Mouse (Mus musculus) lung, postnatal 0 days (tissue): Measurements from ENCODE around the gene Nr2f2. TPM values are rescaled to one million over a fixed set of nuclear protein-coding genes. Genes with fewer than 3 reads are reported as not detected.
A peak's percentile ranks its signal among the peaks of the same experiment; 100 is the strongest.

Experiments used
- ATAC-seq: fragments of 200-750 bp; cut with Nextera tagmentation; 2 replicates; pipeline ENCODE4 v1.8.0; 2017; ENCODE audit warnings: moderate library complexity
- DNase-seq: peaks from one replicate; pipeline ENCODE4 v3.0.0-alpha.2; 2016; ENCODE audit warnings: low spot score
- H3K27ac ChIP-seq: fragments of 300-500 bp; sonication (generic); 2 replicates; pipeline ENCODE4 v1.5.1; 2014; ENCODE audit warnings: antibody characterized with exemption, mild to moderate bottlenecking, low read length, mixed read lengths
- H3K27me3 ChIP-seq: fragments of 300-500 bp; sonication (generic); replicated peaks from 2 replicates; pipeline ENCODE4 v1.6.1; 2014; ENCODE audit warnings: low read length, mixed read lengths; ENCODE audit not compliant: insufficient read depth
- H3K36me3 ChIP-seq: fragments of 300-500 bp; sonication (generic); 2 replicates; pipeline ENCODE4 v1.6.1; 2014; ENCODE audit warnings: low read length, mixed read lengths; ENCODE audit not compliant: insufficient read depth
- H3K4me1 ChIP-seq: fragments of 300-500 bp; sonication (generic); 2 replicates; pipeline ENCODE4 v1.6.1; 2014; ENCODE audit warnings: antibody characterized with exemption, low read depth, low read length, mixed read lengths; ENCODE audit not compliant: insufficient read depth
- H3K4me2 ChIP-seq: fragments of 300-500 bp; sonication (generic); replicated peaks from 2 replicates; pipeline ENCODE4 v1.6.1; 2014; ENCODE audit warnings: low read depth, mild to moderate bottlenecking, low read length, moderate library complexity, mixed read lengths
- H3K4me3 ChIP-seq: fragments of 300-500 bp; sonication (generic); 2 replicates; pipeline ENCODE4 v1.5.1; 2014; ENCODE audit warnings: low read depth, low read length
- H3K9ac ChIP-seq: fragments of 300-500 bp; sonication (generic); replicated peaks from 2 replicates; pipeline ENCODE4 v1.6.1; 2014; ENCODE audit warnings: low read depth, mild to moderate bottlenecking
- H3K9me3 ChIP-seq: fragments of 300-500 bp; sonication (generic); 2 replicates; pipeline ENCODE4 v1.6.1; 2016; ENCODE audit warnings: low read length, mixed read lengths
- CTCF ChIP-seq: IDR thresholded peaks from 2 replicates; pipeline ENCODE4 v1.5.1; 2016; ENCODE audit warnings: antibody characterized with exemption, mild to moderate bottlenecking
- EP300 ChIP-seq: IDR thresholded peaks from 2 replicates; pipeline ENCODE4 v1.6.1; 2016; ENCODE audit warnings: antibody characterized with exemption, mild to moderate bottlenecking, control low read depth
- WGBS: fragments of 180-500 bp; shearing (Covaris S2); extraction: QIAGEN DNeasy Blood & Tissue Kit; methylation state at CpG from one replicate; pipeline ENCODE4 v1.1.7; 2014; 5-methylcytosine and 5-hydroxymethylcytosine counted together
- polyA plus RNA-seq: library from polyadenylated mRNA; unstranded; fragments of >200 nt; fragmentation: Nextera tagmentation; extraction: Ambion mirVana; gene quantifications from 2 replicates; pipeline ENCODE4 v1.2.1, GENCODE M21; 2015

Nr2f2 gene
- polyA plus RNA-seq, 1 experiment from 2014 or later, result 72.7 TPM

DNA sequence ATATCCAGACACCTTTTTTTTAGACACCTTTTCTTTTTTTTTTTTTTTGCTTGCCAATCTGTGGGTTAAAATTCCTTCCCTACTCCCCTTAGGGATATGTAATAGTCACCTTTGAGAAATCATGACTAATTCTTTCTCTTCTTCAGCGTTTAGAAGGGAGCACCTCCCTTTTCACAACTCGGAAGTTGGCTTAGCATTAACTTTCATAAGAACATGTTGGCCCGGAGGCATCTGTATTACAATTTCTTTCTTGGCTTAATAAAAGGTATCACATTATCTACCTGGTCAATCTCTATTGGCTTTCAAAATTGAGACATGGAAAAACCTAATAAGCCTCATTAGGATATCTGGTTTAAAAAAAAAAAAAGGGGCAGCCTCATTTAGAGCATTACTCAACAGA, 14.4 kb upstream of the Nr2f2 start:
- WGBS, result 80% methylated on average over 3 of the region's 3 CpGs
- DNase-seq (no peak), ATAC-seq (no peak)
- Histone ChIP-seq H3K4me3 (no peak overlapping the region), H3K36me3 (no peaks in the 10 kb centered on the region), H3K27ac (no peak overlapping the region), H3K4me2 (no peak overlapping the region), H3K9me3 (no peaks in the 10 kb centered on the region), H3K27me3 (no peaks in the 10 kb centered on the region), H3K4me1 (no peaks in the 10 kb centered on the region), H3K9ac (no peak overlapping the region)
- TF ChIP-seq EP300, result no peak
- no peak for TF ChIP-seq CTCF

DNA sequence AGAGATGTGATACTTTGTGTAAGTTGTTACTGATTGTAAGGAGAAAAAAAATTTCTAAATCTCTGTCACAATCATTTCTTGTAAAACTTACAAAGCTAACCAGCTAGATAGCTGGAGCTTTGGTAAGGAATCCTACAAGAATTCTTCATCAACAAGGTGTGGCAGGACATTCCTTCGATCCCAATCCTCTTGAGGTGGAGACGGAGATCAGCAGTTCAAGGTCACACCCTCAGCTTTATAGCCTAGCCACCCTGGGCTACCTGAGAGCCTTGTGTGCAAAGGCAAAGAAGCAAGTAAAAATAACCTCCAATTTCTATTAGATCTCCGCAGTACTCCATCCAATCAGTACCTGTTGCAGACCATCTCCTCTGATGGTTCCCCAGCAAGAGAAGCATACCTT, 13.7 kb upstream of the Nr2f2 start:
- ATAC-seq (no peak), DNase-seq (no peak)
- Histone ChIP-seq H3K27me3 (no peaks in the 10 kb centered on the region), H3K4me1 (no peaks in the 10 kb centered on the region), H3K4me2 (no peak overlapping the region), H3K9ac (no peak overlapping the region), H3K27ac (no peak overlapping the region), H3K4me3 (no peak overlapping the region), H3K9me3 (no peaks in the 10 kb centered on the region), H3K36me3 (no peaks in the 10 kb centered on the region)
- TF ChIP-seq EP300 (no peak), CTCF (no peak)
- 75% methylated on average over 3 of the region's 3 CpGs for WGBS

DNA sequence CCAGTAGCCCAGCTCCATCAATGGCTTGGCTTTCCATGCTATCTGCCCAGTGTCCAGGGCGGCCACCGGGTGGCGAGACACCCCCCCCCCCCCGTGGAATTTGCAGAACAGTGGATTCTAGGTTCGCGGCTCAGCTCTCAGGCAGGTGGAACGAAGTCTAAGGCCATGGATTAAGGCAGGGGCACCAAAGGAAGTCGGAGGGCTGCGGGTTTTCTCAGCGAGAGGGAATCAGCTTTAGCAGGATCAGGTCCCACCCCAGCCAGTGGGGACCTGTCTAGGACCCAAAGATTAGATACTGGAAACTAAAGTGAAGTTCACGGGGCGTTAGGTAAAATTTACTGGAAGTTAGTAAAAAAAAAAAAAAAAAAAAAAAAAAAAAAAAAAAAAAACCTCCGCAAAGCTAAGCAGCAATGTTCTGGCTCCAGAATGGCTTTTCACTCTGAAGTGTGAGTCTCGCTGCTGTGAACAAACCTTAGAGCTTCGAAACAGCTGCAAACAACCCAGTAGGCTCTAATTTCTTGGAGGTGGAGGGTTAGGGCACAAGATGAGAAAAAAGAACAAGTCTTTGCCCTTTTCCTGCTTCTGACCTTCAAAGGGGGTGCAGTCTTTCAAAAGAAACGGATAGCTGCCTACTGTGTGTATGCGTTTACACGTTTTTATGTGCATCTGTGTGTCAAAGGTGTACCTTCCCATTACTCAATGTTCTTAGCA, 4.2 kb upstream of the Nr2f2 start:
- H3K4me1 ChIP-seq, result peaks cover 5% of the 10 kb centered on the region; the same call in 1 of the 2 replicates
- H3K27ac ChIP-seq, result peak overlapping the region; percentile 84
- peak overlapping the region; percentile 45 for H3K4me3 ChIP-seq
- H3K9me3 ChIP-seq, result no peaks in the 10 kb centered on the region
- no peak for ATAC-seq
- H3K9ac ChIP-seq, result peak overlapping the region; percentile 50; the same call in 1 of the 2 replicates
- DNase-seq, result peak; percentile 46
- TF ChIP-seq CTCF, result no peak
- TF ChIP-seq EP300, result no peak
- WGBS, result 11% methylated on average over 18 of the region's 18 CpGs
- no peaks in the 10 kb centered on the region for H3K27me3 ChIP-seq
- H3K36me3 ChIP-seq, result no peaks in the 10 kb centered on the region
- H3K4me2 ChIP-seq, result peak overlapping the region; percentile 83

DNA sequence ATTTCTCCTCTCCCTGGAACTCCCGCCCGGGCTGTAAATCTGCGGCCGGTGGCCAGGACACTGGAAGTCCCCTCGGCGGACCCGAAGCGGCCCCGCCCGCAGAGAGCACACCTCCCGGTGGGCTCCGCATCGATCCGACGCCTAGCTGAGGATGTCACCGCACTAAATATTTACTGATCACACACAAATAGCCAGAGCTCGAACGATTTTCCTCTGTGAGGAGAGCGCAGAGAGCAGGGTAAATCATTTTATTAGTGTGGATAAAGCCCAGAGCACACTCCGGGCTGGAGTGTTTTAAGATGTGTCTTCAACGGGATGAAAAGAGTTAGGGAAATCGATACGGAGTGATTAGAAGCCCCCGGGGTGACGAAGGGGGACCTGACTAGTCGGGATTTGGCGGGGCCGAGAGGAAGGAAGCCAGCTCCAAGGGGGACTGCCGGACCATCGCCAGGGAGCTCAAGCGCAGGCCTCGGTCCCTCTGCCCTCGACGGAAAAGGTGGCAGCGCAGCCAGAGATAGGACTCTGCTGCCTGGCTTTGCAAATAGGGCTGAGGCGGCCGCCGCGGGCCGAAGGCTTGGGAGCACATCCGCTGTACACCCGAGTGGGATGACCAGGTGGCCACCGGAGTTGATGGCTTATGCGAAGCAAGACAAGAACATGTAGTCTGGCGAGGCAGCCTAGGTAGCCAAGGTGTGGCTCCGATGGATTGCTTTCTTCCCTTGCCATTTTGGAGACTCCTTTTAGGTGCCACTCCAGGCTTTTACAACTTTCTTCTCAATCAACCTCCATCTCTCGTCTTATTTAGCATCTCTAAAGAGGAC, 3.4 kb upstream of the Nr2f2 start:
- no peaks in the 10 kb centered on the region for H3K27me3 ChIP-seq
- WGBS, result 3% methylated on average over 45 of the region's 47 CpGs
- no peaks in the 10 kb centered on the region for H3K9me3 ChIP-seq
- H3K4me3 ChIP-seq, result peak overlapping the region; percentile 45
- DNase-seq (peak; percentile 27), ATAC-seq (peak; percentile 21)
- H3K27ac ChIP-seq, result peak overlapping the region; percentile 84
- TF ChIP-seq CTCF (no peak), EP300 (no peak)
- no peaks in the 10 kb centered on the region for H3K36me3 ChIP-seq
- H3K9ac ChIP-seq, result peak overlapping the region; percentile 50
- peaks cover 5% of the 10 kb centered on the region; the same call in 1 of the 2 replicates for H3K4me1 ChIP-seq
- H3K4me2 ChIP-seq, result peak overlapping the region; percentile 83

DNA sequence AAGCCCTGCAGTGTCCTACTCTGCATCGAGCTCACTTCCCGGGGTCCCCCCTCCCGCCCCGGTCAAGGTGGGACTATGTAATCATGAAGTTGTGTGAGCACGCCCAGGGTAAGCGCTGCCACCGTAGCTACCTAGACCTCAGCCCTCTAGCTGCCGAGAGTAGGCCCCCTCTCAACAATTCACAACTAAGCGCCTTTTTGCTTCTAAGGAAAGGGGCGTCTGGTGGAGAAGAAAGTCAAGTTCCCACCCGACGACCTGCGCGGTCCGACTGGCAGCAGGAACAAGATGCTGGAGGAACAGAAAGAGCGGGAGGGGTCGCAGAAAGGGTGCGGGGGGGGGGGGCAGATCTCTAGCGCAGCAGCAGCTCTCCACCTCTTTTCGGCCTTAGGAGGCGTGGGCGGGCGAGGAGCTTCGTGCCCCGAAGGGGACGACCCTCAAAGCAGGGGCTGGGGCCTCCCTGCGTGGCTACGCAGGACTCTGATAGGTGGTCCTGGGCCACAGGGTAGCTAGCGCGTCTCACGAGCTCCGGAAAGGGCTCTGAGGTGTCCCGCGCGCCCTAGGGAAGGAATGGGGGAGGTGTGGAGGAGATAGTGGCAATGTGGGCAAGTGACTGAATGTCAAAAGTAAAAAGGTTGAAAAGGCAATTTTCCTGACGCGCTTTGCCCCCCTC, 2.7 kb upstream of the Nr2f2 start:
- WGBS, result 6% methylated on average over 35 of the region's 37 CpGs
- H3K27ac ChIP-seq, result peak overlapping the region; percentile 84
- H3K4me3 ChIP-seq, result peak overlapping the region; percentile 45
- H3K9ac ChIP-seq, result peak overlapping the region; percentile 50
- peak overlapping the region; percentile 83 for H3K4me2 ChIP-seq
- no peaks in the 10 kb centered on the region for H3K9me3 ChIP-seq
- DNase-seq (peak; percentile 65), ATAC-seq (peak; percentile 59)
- H3K27me3 ChIP-seq, result no peaks in the 10 kb centered on the region
- peaks cover 5% of the 10 kb centered on the region; the same call in 1 of the 2 replicates for H3K4me1 ChIP-seq
- H3K36me3 ChIP-seq, result no peaks in the 10 kb centered on the region
- TF ChIP-seq CTCF (no peak), EP300 (no peak)

DNA sequence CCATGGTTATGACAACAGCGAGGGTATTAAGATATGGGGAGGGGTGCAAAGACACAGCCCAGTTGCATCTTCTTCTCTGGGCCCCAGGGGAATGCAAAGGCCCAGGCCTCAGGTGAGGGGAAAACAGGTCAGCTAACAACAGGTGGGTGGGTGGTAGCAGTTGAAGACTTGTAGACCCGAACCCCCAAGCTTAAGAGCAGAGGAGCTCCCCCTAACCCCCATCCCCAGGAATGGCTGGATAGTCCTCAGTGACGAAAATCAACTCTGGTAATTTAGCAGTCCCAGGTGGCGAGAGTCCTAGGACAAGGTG, 2.2 kb upstream of the Nr2f2 start:
- Histone ChIP-seq H3K9ac (peak overlapping the region; percentile 50; the same call in 1 of the 2 replicates), H3K36me3 (no peaks in the 10 kb centered on the region), H3K4me2 (peak overlapping the region; percentile 83), H3K27me3 (no peaks in the 10 kb centered on the region), H3K4me1 (peaks cover 5% of the 10 kb centered on the region; the same call in 1 of the 2 replicates), H3K9me3 (no peaks in the 10 kb centered on the region), H3K27ac (peak overlapping the region; percentile 84), H3K4me3 (peak overlapping the region; percentile 45)
- TF ChIP-seq CTCF (no peak), EP300 (no peak)
- no peak for ATAC-seq
- WGBS, result 64% methylated on average over 4 of the region's 4 CpGs
- DNase-seq, result peak; percentile 14
